12 mouse cellular contexts compared by ENCODE assay signal in genomic region chr13:43805159-43805758, GRCm38 (mm10). TPM values are rescaled to one million over a fixed set of nuclear protein-coding genes. Genes with fewer than 3 reads are reported as not detected.
"Had no signal": no experiment of that assay in that cellular context is flagged by ENCODE, and none has a peak within 500 bp of the region (broad histone marks: within the 10 kb centered on the region; RNA-seq: fewer than 3 reads in every experiment).

No protein-coding gene starts in this region.

- DNase-seq: lung, adult 18-20 months; midbrain, embryonic 14.5 days; right cerebral cortex, postnatal 14 days; thymus, adult 18-20 months; thymus, postnatal 36 days had no signal

- H3K9ac ChIP-seq: liver, embryonic 12.5 days; liver, embryonic 14.5 days; lung, embryonic 14.5 days; neural tube, embryonic 13.5 days; neural tube, embryonic 15.5 days had no signal

- H3K36me3 ChIP-seq: liver, embryonic 12.5 days had no signal

- H3K4me2 ChIP-seq: liver, embryonic 12.5 days; lung, embryonic 14.5 days; neural tube, embryonic 13.5 days; neural tube, embryonic 15.5 days had no signal

- H3K4me1 ChIP-seq: liver, embryonic 12.5 days had no signal

- H3K4me3 ChIP-seq: liver, embryonic 12.5 days; midbrain, embryonic 10.5 days; myocyte; neural tube, embryonic 13.5 days; neural tube, embryonic 15.5 days had no signal

- H3K9me3 ChIP-seq: liver, embryonic 12.5 days; midbrain, embryonic 10.5 days; neural tube, embryonic 13.5 days; neural tube, embryonic 15.5 days had no signal

- H3K27ac ChIP-seq: liver, embryonic 12.5 days; liver, embryonic 14.5 days; midbrain, embryonic 10.5 days; neural tube, embryonic 13.5 days; neural tube, embryonic 15.5 days had no signal

- H3K27me3 ChIP-seq: liver, embryonic 12.5 days; neural tube, embryonic 15.5 days had no signal

RNA-seq across cellular contexts. Expression of gene Cd83, which starts 20.7 kb away (rescaled TPM):
- polyA plus RNA-seq: myocyte had no signal
